Mouse (Mus musculus) heart, adult 18-20 months (tissue): ENCODE results near the gene AW549877. TPM values are rescaled to one million over a fixed set of nuclear protein-coding genes. Genes with fewer than 3 reads are reported as not detected.

ENCODE experiments used
- DNase-seq, 2 experiments: peaks; one replicate each; pipeline ENCODE4 v3.0.0; 2021 to 2022; ENCODE audit warnings: mixed read lengths in 1 of 2
- total RNA-seq, 2 experiments: library from RNA; stranded (reverse); gene quantifications; 2 replicates each; pipeline ENCODE4 v1.2.3; 2021

AW549877 gene
- total RNA-seq, 2 experiments from 2014 or later = 15.8 to 21.3 TPM

- no peak for DNase-seq
Measured at GRCm38 (mm10) chr15:3984876-3985275, 10.7 kb downstream of the AW549877 start.

GRCm38 (mm10) chr15:3982732-3983131 lies 12.8 kb downstream of the AW549877 start:
- DNase-seq = no peak

GRCm38 (mm10) chr15:3979871-3980270 lies 15.7 kb downstream of the AW549877 start:
- no peak for DNase-seq

- DNase-seq = peak; percentile 91 to 92
Measured at GRCm38 (mm10) chr15:3979061-3979848, 16.3 kb downstream of the AW549877 start, which contains the start of gene Fbxo4. Gene Fbxo4, minus strand, starts transcription at chr15:3979573.

- no peak for DNase-seq
Measured at GRCm38 (mm10) chr15:3978279-3978678, 17.3 kb downstream of the AW549877 start.

- DNase-seq = no peak
Measured at GRCm38 (mm10) chr15:3973300-3973699, 22.2 kb downstream of the AW549877 start.

- no peak for DNase-seq
Measured at GRCm38 (mm10) chr15:3970193-3970592, 25.4 kb downstream of the AW549877 start.

GRCm38 (mm10) chr15:3969743-3970142 lies 25.8 kb downstream of the AW549877 start:
- DNase-seq = no peak

- peak; percentile 73 to 74 for DNase-seq
Measured at GRCm38 (mm10) chr15:3962251-3962650, 33.3 kb downstream of the AW549877 start.

- DNase-seq = no peak
Measured at GRCm38 (mm10) chr15:3960094-3960493, 35.5 kb downstream of the AW549877 start.

- DNase-seq = peak; percentile 39 to 81
Measured at GRCm38 (mm10) chr15:3957982-3958381, 37.6 kb downstream of the AW549877 start.

GRCm38 (mm10) chr15:3954971-3955370 lies 40.6 kb downstream of the AW549877 start:
- DNase-seq = no peak

- no peak for DNase-seq
Measured at GRCm38 (mm10) chr15:3938132-3938531, 57.4 kb downstream of the AW549877 start.

- no peak for DNase-seq
Measured at GRCm38 (mm10) chr15:3936056-3936455, 59.5 kb downstream of the AW549877 start.

GRCm38 (mm10) chr15:3933466-3933865 lies 62.1 kb downstream of the AW549877 start:
- DNase-seq = no peak

Other genes starting within 250 kb of the AW549877 start
- 1 to 10 TPM; 7.0 to 7.8 TPM for gene Fbxo4, start 16.2 kb downstream of the AW549877 start, total RNA-seq
- gene Oxct1, start 30.6 kb upstream of the AW549877 start, total RNA-seq = 1,000 to 10,000 TPM; 1,232 to 1,451 TPM